Mouse (Mus musculus): Measurements from ENCODE around the gene Ccdc134. TPM values are rescaled to one million over a fixed set of nuclear protein-coding genes. Genes with fewer than 3 reads are reported as not detected.
A peak's percentile ranks its signal among the peaks of the same experiment; 100 is the strongest.

The Ccdc134 gene
- polyA plus RNA-seq, 1 experiment, result 23.1 TPM

GRCm38 (mm10) chr15:82147611-82148111 lies 19.9 kb downstream of the Ccdc134 start:
- peak in 1 of 2 experiments; percentile 67 for DNase-seq (ENCODE audit: extremely low spot score in 1 of 2, low spot score in 1 of 2)

- no peak for DNase-seq (ENCODE audit: extremely low spot score in 1 of 2, low spot score in 1 of 2)
These were observed 20.8 kb downstream of the Ccdc134 start for GRCm38 (mm10) chr15:82148510-82148911.

- DNase-seq (ENCODE audit: extremely low spot score in 1 of 2, low spot score in 1 of 2), result no peak
These were observed 22.3 kb downstream of the Ccdc134 start for GRCm38 (mm10) chr15:82150042-82150441.

DNA sequence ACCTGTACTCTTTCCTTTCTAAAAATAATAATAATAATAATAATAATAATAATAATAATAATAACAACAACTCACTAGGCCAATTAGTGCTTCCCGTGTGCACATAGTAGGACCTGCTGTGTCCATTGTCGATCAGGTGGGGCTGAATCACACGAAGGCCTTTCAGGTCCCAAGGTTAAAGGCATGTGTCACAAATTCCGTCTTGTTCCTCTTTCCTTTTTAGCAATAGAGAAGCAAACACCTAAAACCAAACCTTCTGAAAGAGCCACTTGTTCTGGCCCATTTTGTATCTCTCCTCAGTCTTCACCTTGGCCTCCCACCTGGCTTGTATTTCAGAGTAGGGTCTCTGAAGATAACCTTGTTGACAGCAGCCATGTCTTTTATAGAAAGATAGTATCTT lies 23.5 kb downstream of the Ccdc134 start:
- DNase-seq (ENCODE audit: extremely low spot score in 1 of 2, low spot score in 1 of 2), result no peak

DNA sequence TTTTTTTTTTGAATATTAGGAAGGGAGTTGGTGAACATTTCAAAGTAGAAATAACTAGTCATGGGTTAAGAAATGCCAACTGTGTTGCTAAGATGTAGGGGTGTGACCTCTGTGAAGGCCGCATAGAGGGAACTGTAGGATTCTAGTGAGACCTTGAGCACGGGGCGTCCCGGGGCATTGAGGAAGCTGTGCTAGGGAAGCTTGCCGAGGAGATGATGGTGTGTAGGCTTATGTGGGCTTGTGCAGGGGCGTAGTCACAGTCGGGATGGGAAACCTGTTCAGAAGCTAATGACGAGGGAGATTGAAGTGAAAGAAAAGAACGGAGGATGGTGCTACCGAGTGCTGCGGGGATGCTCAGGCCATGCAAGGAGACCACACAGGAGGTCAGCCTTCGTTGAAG lies 24.3 kb downstream of the Ccdc134 start:
- DNase-seq (ENCODE audit: extremely low spot score in 1 of 2, low spot score in 1 of 2), result no peak

- DNase-seq (ENCODE audit: extremely low spot score in 1 of 2, low spot score in 1 of 2), result no peak
These were observed 24.7 kb downstream of the Ccdc134 start for GRCm38 (mm10) chr15:82152435-82152834.

- no peak for DNase-seq (ENCODE audit: extremely low spot score in 1 of 2, low spot score in 1 of 2)
These were observed 28.6 kb downstream of the Ccdc134 start for GRCm38 (mm10) chr15:82156298-82156697.

- no peak for DNase-seq (ENCODE audit: extremely low spot score in 1 of 2, low spot score in 1 of 2)
These were observed 29.2 kb downstream of the Ccdc134 start for GRCm38 (mm10) chr15:82156902-82157301.

GRCm38 (mm10) chr15:82158243-82159035 lies 30.7 kb downstream of the Ccdc134 start:
- DNase-seq (ENCODE audit: extremely low spot score in 1 of 2, low spot score in 1 of 2), result no peak

DNA sequence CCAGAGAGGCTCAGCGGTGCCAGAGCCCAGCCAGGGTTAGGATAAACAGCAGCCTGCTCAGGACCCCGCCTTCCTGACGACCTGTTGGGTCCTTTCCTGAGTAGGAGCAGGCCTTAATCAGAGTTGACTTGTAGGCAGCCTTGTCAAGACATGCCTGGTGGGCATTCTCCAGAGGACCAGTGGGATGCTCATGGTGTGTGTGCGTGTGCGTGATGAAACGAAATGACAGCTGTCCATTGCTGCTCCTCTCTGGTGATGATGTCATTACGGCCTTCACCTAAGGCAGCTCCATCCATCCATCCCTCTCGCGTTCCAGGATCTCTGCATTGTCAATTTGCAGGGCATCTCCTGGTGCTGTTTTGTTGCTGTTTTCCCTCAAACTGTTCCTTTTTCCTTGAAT lies 31.7 kb downstream of the Ccdc134 start:
- no peak for DNase-seq (ENCODE audit: extremely low spot score in 1 of 2, low spot score in 1 of 2)

DNA sequence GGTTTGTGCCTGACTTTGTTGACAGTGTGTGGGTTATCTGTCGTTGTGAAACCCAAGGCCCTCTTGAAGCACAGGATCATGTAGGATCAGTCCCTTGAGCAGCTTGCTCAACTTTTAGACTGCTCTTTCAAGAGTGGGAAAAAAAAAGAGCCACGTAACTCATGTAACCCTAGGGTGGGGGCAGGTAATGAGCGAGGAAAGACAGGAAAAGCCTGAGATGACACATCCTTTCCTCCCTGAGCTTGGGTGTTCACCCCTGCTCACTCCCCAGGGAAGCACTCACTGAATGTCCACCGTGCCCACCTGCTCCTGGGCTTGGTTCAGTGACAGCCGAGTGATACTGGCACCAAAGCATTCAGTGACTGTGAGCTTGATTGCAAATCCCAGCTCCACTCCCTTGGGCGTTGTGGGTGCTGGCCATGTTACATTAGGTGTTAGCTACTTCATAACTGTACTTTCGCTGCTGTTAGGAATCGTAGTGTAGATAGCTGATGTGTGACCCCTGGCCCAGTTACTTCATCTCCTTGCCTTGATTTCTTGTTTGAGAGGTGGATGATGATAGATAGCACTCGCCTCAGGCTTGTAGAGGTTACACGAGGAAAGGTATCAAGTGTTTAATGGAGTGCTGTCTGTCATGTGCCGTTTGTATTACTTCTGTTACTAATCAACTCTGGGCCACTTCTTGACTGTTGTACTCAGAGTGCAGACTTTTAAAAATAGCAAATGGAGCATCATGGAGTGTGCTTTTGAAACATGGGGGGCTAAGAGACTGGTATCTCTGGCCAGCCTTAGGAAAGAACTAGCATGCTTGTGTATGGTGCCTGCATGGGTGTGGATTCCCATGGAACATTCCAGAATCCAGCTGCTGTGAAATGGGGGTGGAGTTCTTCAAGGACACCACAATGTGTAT lies 33.3 kb downstream of the Ccdc134 start:
- DNase-seq (ENCODE audit: extremely low spot score in 1 of 2, low spot score in 1 of 2), result no peak

DNA sequence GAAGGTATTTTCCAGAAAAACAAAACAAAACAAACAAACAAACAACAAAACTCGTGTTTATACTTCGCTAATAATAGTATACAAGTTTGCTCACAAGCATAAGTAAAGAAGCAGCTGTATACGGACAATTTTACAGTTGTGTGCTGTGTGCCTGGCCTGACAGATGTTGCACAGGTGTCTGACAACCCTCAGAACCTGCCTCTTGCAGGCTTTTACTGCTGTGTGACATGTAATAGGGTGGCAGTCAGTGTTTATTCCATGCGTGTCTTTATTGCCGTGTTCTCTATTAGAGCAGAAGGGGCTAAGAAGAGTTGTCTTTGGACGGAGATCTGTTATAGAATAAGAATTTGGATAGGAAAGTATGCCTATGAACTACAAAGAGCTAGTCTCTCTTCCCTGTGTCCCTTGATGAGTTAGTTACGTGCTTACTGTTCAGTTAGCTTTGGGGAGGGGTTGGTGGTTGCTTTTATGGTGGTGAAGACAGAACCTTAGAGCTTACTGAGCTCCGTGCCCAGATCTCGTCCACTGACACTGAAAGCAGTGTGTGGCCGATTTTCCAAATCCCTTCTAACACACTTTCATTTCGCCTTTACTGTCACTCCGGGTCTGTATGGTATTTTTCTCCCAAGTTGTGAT lies 34.4 kb downstream of the Ccdc134 start:
- no peak for DNase-seq (ENCODE audit: extremely low spot score in 1 of 2, low spot score in 1 of 2)

GRCm38 (mm10) chr15:82163356-82164060 lies 35.8 kb downstream of the Ccdc134 start:
- DNase-seq (ENCODE audit: extremely low spot score in 1 of 2, low spot score in 1 of 2), result no peak

DNA sequence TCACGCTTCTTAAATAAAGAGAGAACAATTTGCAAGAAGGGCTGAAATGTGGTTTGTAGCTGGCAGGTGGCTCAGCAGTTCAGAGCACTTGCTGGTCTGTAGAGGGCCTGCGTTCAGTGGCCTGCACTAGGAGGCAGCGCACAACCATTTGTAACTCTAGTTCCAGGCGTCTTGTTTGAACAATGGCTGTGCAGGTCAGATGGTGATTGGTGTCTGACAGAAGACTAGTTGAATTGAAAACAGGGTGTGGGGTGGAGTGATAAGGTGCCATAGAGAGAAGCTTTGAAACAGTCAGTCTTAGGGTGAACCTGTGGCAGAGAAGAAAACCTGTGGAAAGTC lies 36.3 kb downstream of the Ccdc134 start:
- DNase-seq (ENCODE audit: extremely low spot score in 1 of 2, low spot score in 1 of 2), result no peak

- DNase-seq (ENCODE audit: extremely low spot score in 1 of 2, low spot score in 1 of 2), result no peak
These were observed 36.8 kb downstream of the Ccdc134 start for GRCm38 (mm10) chr15:82164496-82164895.

GRCm38 (mm10) chr15:82165332-82166239 lies 37.9 kb downstream of the Ccdc134 start:
- DNase-seq (ENCODE audit: extremely low spot score in 1 of 2, low spot score in 1 of 2), result peak; percentile 47 to 89

- peak in 1 of 2 experiments; percentile 38 for DNase-seq (ENCODE audit: extremely low spot score in 1 of 2, low spot score in 1 of 2)
These were observed 38.7 kb downstream of the Ccdc134 start for GRCm38 (mm10) chr15:82166240-82167100.
